Mouse (Mus musculus): ENCODE data around the gene Meis1.

Gene Meis1

DNA sequence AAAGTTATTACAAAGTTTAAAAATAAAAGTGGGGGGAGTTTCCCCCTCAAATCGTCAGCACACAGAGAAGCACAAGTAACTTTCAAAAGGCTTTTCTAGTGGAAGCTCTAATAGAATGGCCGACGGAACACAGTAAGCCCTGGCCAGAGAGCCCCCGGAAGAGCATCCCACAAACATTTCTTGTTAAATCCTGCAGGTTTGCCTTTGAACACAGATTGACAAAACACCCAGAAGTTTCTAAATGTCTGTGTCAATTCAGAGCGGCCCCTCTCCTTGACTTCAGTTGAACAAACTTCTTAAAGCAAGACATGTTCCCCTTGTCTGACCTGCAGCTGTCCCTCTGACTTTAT, 3.4 kb downstream of the Meis1 start:
- in situ Hi-C loops (cut with MboI, MseI) = loop anchor here (10.0 to 25.0 kb wide), 2 partner anchors 1053 to 1189 kb away; partner anchors contain the start of genes Etaa1 and Rab1a

GRCm38 (mm10) chr11:19014441-19015161, 4.2 kb downstream of the Meis1 start:
- in situ Hi-C loops (cut with MboI, MseI) = loop anchor here (5.0 to 25.0 kb wide), 3 partner anchors 142 to 1190 kb away; partner anchors contain the start of genes Etaa1 and Rab1a

GRCm38 (mm10) chr11:19014113-19014440, 4.7 kb downstream of the Meis1 start:
- in situ Hi-C loops (cut with MboI, MseI) = loop anchor here (5.0 to 25.0 kb wide), 3 partner anchors 142 to 1191 kb away; partner anchors contain the start of genes Etaa1 and Rab1a

- in situ Hi-C loops (cut with MboI, MseI) = loop anchor here (5.0 to 25.0 kb wide), 3 partner anchors 141 to 1191 kb away; partner anchors contain the start of genes Etaa1 and Rab1a
These were observed 5.4 kb downstream of the Meis1 start for GRCm38 (mm10) chr11:19013141-19014112.

GRCm38 (mm10) chr11:19012463-19013115, 6.2 kb downstream of the Meis1 start:
- in situ Hi-C loops (cut with MboI, MseI) = loop anchor here (5.0 to 25.0 kb wide), 3 partner anchors 140 to 1192 kb away; partner anchors contain the start of genes Etaa1 and Rab1a

DNA sequence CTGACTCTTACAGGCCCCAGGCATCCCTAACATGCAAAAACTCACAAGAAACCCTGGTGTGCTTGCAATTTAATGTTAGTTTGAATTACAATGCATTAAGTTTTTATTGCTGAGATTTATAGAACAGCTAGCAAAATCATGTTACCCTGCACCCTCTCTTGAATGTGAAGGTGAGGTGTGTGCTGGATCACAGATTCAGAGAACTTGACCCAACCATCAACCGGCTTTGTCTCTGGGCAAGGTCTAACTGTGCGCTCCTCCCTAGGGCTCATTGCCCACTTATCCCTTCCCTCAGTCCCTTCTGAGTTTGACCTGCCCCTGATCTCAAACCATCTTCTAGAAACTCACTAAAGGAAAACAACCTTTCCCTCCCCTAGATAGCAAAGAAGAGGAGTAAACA, 6.8 kb downstream of the Meis1 start:
- in situ Hi-C loops (cut with MboI, MseI) = loop anchor here (5.0 to 25.0 kb wide), 3 partner anchors 140 to 1193 kb away; partner anchors contain the start of genes Etaa1 and Rab1a

- in situ Hi-C loops (cut with MboI, MseI) = loop anchor here (5.0 to 25.0 kb wide), 3 partner anchors 139 to 1194 kb away; partner anchors contain the start of genes Etaa1 and Rab1a
These were observed 7.5 kb downstream of the Meis1 start for GRCm38 (mm10) chr11:19011108-19011805.

- in situ Hi-C loops (cut with MboI, MseI) = loop anchor here (5.0 to 25.0 kb wide), 3 partner anchors 138 to 1194 kb away; partner anchors contain the start of genes Etaa1 and Rab1a
These were observed 8.4 kb downstream of the Meis1 start for GRCm38 (mm10) chr11:19010396-19010811.

GRCm38 (mm10) chr11:19009536-19010395, 9.0 kb downstream of the Meis1 start:
- in situ Hi-C loops (cut with MboI, MseI) = loop anchor here (5.0 to 25.0 kb wide), 3 partner anchors 137 to 1195 kb away; partner anchors contain the start of genes Etaa1 and Rab1a

GRCm38 (mm10) chr11:19008610-19009384, 10.0 kb downstream of the Meis1 start:
- in situ Hi-C loops (cut with MboI, MseI) = loop anchor here (25.0 kb wide), 1 partner anchor 1046 kb away; the partner anchor contains the start of gene Etaa1

DNA sequence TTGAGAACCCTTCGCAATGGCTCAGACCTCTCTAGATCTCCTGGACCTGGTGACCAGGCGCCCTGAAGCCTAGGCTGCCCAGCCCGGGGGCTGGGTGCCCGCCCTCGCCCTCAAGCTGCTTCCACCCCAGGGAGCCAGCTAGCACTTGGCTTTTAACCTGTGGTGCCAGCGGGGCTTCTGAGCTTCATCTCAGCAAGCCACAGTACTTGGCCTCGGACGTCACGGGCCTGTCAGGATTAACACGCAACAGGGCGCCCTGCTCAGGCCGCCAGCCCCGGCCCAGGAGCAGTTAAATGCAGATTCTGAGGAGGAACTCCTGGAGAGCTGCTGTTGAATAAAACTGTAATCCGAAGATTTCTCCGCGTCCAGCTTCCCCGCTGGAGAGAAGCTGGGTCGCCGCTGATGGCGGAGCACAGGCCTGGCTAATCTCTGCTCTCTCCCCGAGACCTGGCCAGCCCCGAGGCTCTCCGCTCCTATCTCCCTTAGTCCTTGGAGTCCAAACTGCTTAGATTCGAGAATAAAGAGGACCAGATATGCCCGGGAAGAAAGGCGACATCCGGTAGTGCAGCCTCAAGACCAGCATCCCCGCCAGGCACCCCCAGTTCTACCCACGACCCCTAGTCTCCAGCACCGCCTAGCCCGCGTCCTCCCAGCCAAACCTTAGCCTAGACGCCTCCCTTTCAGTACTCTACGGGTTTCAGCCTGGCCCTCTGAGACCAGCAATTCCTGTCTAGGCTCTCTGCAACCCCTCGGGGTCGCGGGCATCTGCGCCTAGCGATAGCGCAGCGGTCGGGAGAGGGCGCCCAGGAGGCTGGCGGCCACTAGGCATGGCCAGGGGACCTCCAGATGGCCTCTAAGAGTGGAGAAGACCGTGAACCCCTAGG, 11.0 kb downstream of the Meis1 start:
- in situ Hi-C loops (cut with MboI, MseI) = loop anchor here (25.0 kb wide), 1 partner anchor 1045 kb away; the partner anchor contains the start of gene Etaa1

DNA sequence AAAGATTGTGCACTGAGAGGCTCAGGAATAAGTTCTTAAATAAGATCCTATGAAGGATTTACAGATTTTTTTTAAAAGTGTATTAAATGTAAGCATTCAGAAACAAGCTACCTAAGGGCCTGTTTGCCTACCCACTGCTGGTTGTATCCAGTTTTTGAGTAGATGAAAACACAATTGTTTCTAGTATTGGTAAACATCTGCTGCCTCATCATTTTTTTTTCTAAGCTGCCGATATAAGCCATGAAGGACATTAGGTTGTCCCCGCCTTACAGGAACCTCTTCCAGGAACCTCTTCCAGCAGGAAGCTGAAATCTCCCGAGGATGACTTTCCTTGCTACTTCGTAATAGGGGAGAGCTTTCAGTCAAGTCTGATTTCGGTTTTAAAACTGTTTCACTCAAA, 11.7 kb downstream of the Meis1 start:
- in situ Hi-C loops (cut with MboI, MseI) = loop anchor here (25.0 kb wide), 1 partner anchor 1045 kb away; the partner anchor contains the start of gene Etaa1

DNA sequence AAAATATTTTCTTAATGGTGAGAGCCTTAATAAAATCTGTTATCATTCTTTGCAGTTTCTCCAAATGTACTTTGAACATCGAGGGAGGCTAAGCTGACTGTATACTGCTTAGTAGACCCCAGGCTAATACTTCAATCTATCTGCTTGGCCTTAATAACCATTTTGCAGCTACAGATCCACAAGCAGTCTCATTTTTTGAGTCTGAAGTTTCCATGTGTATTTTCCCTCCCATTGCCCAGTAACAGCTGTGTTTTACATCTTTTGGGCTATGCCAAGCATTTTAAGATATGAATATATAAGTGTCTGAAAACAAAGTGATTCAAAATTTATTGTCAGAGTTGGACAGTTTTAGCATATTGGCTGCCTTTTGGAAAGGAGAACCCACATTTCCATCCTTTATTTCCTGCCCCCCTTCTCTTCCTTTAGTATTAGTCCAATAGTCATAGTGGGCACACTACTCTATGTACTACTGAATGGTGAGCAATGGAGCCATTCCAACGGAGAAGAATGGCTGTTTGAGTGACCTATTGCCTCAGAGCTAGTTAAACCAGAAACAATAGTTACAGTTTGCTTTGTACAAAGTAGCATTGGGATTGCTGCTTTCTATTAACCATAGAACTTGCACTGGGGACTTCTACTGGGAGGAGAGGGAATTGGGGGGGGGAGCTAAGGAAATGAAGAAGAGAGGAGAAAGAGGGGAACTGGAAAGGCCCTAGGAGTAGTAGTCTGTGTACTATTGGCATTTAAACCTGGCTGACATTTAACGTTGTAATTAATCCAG, 12.7 kb downstream of the Meis1 start:
- in situ Hi-C loops (cut with MboI, MseI) = loop anchor here (25.0 kb wide), 1 partner anchor 1044 kb away; the partner anchor contains the start of gene Etaa1

GRCm38 (mm10) chr11:19005007-19005912, 13.5 kb downstream of the Meis1 start:
- in situ Hi-C loops (cut with MboI, MseI) = loop anchor here (25.0 kb wide), 1 partner anchor 1043 kb away; the partner anchor contains the start of gene Etaa1

DNA sequence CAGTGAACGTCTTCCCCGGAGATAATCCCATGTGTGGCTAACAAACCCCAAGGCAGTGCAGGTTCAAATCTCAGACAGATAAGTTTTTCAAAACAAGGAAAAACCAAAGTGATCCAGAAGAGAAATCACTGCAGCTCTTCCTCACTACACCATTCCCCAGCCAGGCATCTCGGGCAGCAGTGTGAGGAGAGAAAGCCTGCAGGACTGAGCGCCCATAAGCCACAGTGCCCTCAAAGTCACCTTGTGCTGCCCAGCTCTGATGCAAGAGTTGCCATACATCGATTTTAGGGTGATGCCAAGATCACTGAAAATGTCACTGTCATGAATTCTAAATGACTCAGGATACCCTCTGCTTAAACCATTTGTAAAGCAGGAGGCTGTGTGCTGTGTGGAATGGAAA, 15.7 kb downstream of the Meis1 start:
- in situ Hi-C loops (cut with MboI, MseI) = loop anchor here (25.0 kb wide), 1 partner anchor 1041 kb away; the partner anchor contains the start of gene Etaa1
